Mouse (Mus musculus) MEL (cell line): ENCODE measurements around the gene Cops7a.

Source experiments
- ELF1 ChIP-seq: IDR thresholded peaks from 2 replicates; pipeline ENCODE4 v1.6.1; 2014; ENCODE audit warnings: low read depth, mild to moderate bottlenecking, inconsistent platforms, low read length, improper control_type of control experiment, moderate library complexity
- ETS1 ChIP-seq: IDR thresholded peaks from 2 replicates; pipeline ENCODE4 v1.6.1; 2012; ENCODE audit warnings: low read depth, mild to moderate bottlenecking, inconsistent platforms, low read length, improper control_type of control experiment, moderate library complexity
- MAFK ChIP-seq: IDR thresholded peaks from 2 replicates; pipeline ENCODE4 v1.6.1; 2011; ENCODE audit warnings: low read depth, mild to moderate bottlenecking, low read length, improper control_type of control experiment, borderline replicate concordance
- MAZ ChIP-seq: IDR thresholded peaks from 2 replicates; pipeline ENCODE4 v1.6.1; 2012; ENCODE audit warnings: low read depth, mild to moderate bottlenecking, inconsistent platforms, low read length, improper control_type of control experiment
- POLR2A ChIP-seq, 2 experiments: IDR thresholded peaks; 2 replicates each; pipeline ENCODE4 v1.6.1; 2011 to 2012; ENCODE audit warnings: low read length in 2 of 2, mild to moderate bottlenecking in 2 of 2, control low read depth in 1 of 2, improper control_type of control experiment in 1 of 2, low read depth in 1 of 2, moderate library complexity in 1 of 2; ENCODE audit not compliant: control insufficient read depth in 1 of 2, insufficient read depth in 1 of 2, poor library complexity in 1 of 2
- RCOR1 ChIP-seq: IDR thresholded peaks from 2 replicates; pipeline ENCODE4 v1.6.1; 2012; ENCODE audit warnings: low read depth, mild to moderate bottlenecking, inconsistent platforms, low read length, improper control_type of control experiment
- SIN3A ChIP-seq: IDR thresholded peaks from 2 replicates; pipeline ENCODE4 v1.6.1; 2012; ENCODE audit warnings: low read length, improper control_type of control experiment, inconsistent platforms
- TAL1 ChIP-seq: IDR thresholded peaks from 2 replicates; pipeline ENCODE4 v1.6.1; 2012; ENCODE audit warnings: mild to moderate bottlenecking, inconsistent platforms, low read length, moderate library complexity, mixed read lengths

DNA sequence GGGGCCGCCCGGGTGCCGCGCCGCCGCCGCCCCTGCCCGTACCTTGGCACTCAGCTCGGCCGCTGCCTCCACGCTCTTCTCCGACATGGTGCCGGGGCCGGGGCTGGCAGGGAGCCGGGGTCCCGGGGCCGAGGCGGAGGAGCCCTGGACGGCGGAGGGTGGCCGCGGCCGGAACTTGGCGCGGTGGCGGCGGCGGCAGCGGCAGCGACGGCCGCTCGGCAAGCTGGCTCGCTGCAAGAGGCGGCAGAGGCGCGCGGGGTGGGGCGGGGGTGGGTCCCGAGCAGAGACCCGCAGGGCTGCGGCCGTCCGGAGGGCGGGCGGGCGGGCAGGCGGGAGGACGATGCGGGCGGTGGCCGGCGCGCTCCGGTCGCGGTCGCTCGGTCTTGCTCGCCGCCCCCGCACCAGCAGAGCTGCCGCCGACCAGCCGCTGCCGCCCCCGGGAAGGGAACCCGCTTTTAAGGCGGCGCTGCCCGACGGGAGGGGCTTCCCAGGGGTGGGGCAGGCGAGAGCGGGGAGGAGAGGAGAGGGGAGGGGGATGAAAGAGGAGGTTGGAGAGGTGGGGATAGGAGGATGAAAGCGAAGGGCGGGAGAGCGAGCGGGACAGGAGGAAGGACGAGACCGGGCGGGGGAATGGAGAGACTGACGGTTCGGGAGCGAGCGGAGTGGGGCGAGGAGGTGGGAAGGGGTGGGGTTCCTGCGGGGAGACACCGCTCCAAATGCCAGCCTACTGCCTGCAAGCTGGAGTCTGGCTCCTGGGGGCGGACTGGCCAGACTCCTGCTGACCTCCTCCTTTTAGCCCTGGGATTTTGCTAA is 47.6 kb downstream of the Cops7a start:
- TF ChIP-seq POLR2A (IDR thresholded peaks at IDR 0.05; ENCODE audit: control insufficient read depth in 1 of 2, insufficient read depth in 1 of 2, low read depth in 1 of 2, low read length in 2 of 2, poor library complexity in 1 of 2) (peak; percentile 52 to 63; a peak in 3 of 4 replicates), RCOR1 (peak; percentile 32; the same call in 1 of the 2 replicates), ETS1 (no peak; the same call in 1 of the 2 replicates), SIN3A (peak; percentile 58), ELF1 (0 out of 2 replicates have a peak, but pooled peaks have one; percentile 40), MAZ (peak; percentile 99), TAL1 (no peak), MAFK (no peak)
